Mouse (Mus musculus): ENCODE results near the gene Arl6ip4.

The Arl6ip4 gene

GRCm38 (mm10) chr5:124115990-124116845, at the start of gene Arl6ip4:
Gene Arl6ip4 (plus strand): TSS chr5:124116089.
- peak; percentile 65 to 74 for DNase-seq (ENCODE audit: low spot score in 2 of 2)

GRCm38 (mm10) chr5:124069657-124070056, 46.2 kb upstream of the Arl6ip4 start:
- no peak for DNase-seq (ENCODE audit: low spot score in 2 of 2)

- no peak for DNase-seq (ENCODE audit: low spot score in 2 of 2)
Measured at GRCm38 (mm10) chr5:124073682-124074081, 42.2 kb upstream of the Arl6ip4 start.

DNA sequence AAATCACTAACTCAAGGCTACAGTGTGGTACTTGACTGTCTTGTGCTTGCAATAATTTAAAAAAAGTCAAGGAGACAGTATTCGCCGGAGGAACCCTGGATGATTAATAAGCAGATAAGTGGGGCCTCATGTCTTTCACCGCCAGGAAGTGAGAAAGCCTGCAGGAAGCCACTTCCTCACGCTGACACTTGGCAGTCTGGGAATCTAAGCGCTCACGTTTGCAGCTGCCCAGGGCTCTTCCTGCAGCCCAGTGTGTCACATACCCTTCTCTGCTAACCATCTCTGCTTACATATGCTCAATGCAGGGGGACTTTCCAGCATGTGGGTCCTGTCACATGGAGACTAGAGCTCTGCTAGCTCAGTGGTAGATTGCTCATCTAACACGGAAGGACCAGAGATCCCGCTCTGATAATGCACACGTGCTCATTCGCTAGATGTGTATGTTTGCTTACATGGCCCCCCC, 41.0 kb upstream of the Arl6ip4 start:
- DNase-seq (ENCODE audit: low spot score in 2 of 2) = peak; percentile 71 to 80

GRCm38 (mm10) chr5:124075716-124076115, 40.2 kb upstream of the Arl6ip4 start:
- DNase-seq (ENCODE audit: low spot score in 2 of 2) = peak; percentile 62 to 74

DNA sequence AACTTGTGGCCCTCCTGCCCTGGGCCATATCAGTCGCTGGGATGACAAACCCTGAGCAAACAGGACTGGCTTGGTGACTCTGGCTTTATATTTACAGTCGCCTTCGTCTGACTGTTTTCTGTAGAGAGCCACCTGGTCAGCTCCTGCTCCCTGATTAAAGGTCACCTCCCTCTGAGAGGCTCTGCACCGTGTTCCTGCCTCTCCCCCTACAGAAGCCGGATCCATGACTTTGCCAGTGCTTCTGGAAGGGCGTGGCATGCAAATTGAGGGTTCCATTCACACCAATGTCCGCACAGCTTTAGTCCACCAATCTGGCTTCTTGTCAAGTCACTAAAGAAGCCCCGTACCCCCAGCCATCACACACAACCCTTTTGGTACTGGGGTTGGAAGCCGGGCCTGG, 39.3 kb upstream of the Arl6ip4 start:
- no peak for DNase-seq (ENCODE audit: low spot score in 2 of 2)

DNA sequence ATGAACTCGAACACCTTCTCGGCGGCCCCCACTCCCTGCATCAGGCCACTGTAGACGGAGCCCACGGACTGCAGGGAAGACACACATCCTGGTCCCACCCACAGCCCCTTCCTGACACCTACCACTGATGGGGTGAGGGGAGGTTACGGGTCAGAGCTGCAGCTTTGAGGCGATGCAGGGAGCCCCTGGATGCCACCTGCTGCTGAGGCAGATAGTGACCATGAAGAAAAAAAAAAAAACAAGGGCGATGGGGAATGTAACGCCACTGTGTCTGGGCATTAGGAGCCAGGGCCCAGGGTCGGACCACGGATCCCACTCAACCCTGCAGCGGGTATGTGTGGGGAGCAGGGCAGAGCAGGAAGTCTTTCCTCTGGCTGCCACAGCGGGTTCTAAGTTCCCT, 38.6 kb upstream of the Arl6ip4 start:
- DNase-seq (ENCODE audit: low spot score in 2 of 2) = no peak

GRCm38 (mm10) chr5:124077856-124078460, 37.9 kb upstream of the Arl6ip4 start:
- no peak for DNase-seq (ENCODE audit: low spot score in 2 of 2)

GRCm38 (mm10) chr5:124078794-124079416, 37.0 kb upstream of the Arl6ip4 start:
- DNase-seq (ENCODE audit: low spot score in 2 of 2) = peak; percentile 38 to 62

- DNase-seq (ENCODE audit: low spot score in 2 of 2) = peak; percentile 49 to 54
Measured at GRCm38 (mm10) chr5:124079880-124080279, 36.0 kb upstream of the Arl6ip4 start.

DNA sequence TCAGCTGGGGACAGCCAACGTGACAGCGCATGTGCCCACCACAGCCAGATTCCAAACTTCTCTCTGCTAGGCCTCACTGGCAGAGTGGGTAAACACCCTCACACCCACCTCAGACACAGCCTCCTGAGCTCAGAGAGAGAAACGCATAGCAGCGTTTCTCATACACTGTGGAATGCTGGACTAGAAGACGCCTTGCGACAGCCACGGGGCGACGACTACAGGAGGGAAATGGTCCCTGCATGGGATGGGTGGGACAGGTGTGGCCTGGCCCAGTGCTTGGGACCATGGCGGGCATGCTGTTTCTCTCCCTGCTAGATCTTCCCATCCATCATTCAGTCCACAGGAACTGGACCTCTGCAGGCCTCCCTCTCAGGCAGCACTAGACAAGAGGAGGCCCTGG, 33.4 kb upstream of the Arl6ip4 start:
- peak; percentile 26 to 50 for DNase-seq (ENCODE audit: low spot score in 2 of 2)

GRCm38 (mm10) chr5:124082941-124083688, 32.8 kb upstream of the Arl6ip4 start:
- DNase-seq (ENCODE audit: low spot score in 2 of 2) = peak in 1 of 2 experiments; percentile 21

DNA sequence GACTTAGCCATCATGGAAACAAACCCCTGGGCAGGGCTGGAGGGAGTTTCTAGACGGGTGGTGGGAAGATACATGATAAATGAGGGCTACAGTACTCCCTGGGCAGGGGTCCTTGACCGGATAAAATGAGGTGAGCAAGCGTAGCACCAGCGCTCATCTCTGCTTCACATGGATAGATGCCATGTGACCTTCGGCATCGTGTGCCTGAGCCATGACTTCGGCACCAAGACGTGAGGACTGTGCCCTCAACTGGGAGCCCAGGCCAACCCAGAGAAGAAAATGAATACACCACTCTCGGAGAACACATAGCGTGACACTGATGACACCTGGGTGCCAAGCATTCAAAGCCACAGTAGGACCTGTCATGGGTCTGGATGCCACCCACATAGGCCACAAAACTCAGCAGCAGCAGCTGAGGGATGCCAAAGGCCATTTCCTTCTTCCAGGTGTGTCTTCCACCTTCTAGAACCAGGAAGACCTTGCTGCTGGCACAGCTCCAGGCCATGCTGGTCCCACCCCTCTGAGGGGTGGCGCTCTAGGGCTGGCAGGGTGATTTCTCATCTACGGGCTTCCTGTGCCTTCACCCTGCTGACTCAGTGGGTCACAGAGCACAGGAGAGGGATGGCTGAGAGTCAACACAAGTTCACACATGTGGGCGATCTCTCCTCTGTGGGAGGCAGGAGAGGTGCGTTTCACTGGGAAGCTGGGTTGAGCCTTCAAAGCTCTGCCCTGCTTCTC, 31.9 kb upstream of the Arl6ip4 start:
- DNase-seq (ENCODE audit: low spot score in 2 of 2) = peak; percentile 55 to 58

- peak; percentile 82 to 89 for DNase-seq (ENCODE audit: low spot score in 2 of 2)
Measured at GRCm38 (mm10) chr5:124084588-124085173, 31.2 kb upstream of the Arl6ip4 start.

- no peak for DNase-seq (ENCODE audit: low spot score in 2 of 2)
Measured at GRCm38 (mm10) chr5:124085513-124085912, 30.4 kb upstream of the Arl6ip4 start.

DNA sequence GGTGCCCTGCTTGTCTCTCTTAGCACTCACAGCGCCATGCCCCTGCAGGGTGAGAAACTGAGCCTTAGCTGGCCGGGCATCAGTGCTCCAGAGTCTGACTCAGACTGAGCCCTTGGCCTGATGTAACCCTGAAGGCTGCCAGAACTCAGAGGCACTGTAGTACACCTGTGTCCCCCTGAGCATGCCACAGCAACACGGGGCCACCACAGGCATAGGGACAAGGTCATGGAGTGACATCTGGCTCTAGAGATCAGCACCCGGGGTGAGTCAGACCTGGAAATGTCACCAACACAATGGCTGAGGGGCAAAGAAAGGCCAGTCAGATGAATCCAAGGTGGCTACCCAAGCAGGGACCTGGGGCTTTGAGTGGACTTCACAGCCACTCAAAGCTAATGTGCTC, 29.0 kb upstream of the Arl6ip4 start:
- no peak for DNase-seq (ENCODE audit: low spot score in 2 of 2)

GRCm38 (mm10) chr5:124089868-124090267, 26.0 kb upstream of the Arl6ip4 start:
- no peak for DNase-seq (ENCODE audit: low spot score in 2 of 2)

GRCm38 (mm10) chr5:124091951-124092406, 23.9 kb upstream of the Arl6ip4 start:
- DNase-seq (ENCODE audit: low spot score in 2 of 2) = no peak

- no peak for DNase-seq (ENCODE audit: low spot score in 2 of 2)
Measured at GRCm38 (mm10) chr5:124093120-124093794, 22.6 kb upstream of the Arl6ip4 start.

Data from natural killer cell, adult 2 months (primary cell).